Mouse (Mus musculus) MEL (cell line): ENCODE measurements around the gene Ogfod2. TPM values are rescaled to one million over a fixed set of nuclear protein-coding genes. Genes with fewer than 3 reads are reported as not detected.

Experiments
- DNase-seq: peaks from one replicate; pipeline ENCODE4 v3.0.0; 2011; ENCODE audit warnings: low read depth, low spot score
- H3K27ac ChIP-seq: 2 replicates; pipeline ENCODE4 v1.5.1; 2012; ENCODE audit warnings: low read depth, mild to moderate bottlenecking, control low read depth, low read length, moderate library complexity; ENCODE audit not compliant: control insufficient read depth
- H3K27me3 ChIP-seq, 2 experiments: fragments of 150-350 bp in 1 of 2; sonication (generic) in 1 of 2; 2 replicates each; pipeline ENCODE4 v1.6.1; 2012; ENCODE audit warnings: low read length in 2 of 2, mild to moderate bottlenecking in 2 of 2, improper control_type of control experiment in 1 of 2, moderate library complexity in 1 of 2; ENCODE audit not compliant: insufficient read depth in 2 of 2, control insufficient read depth in 1 of 2
- H3K36me3 ChIP-seq, 2 experiments: 2 replicates each; pipeline ENCODE4 v1.6.1; 2012 to 2014; ENCODE audit warnings: low read length in 2 of 2, improper control_type of control experiment in 1 of 2, inconsistent platforms in 1 of 2, mild to moderate bottlenecking in 1 of 2; ENCODE audit not compliant: insufficient read depth in 2 of 2, control insufficient read depth in 1 of 2
- H3K4me1 ChIP-seq, 2 experiments: fragments of 150-350 bp in 1 of 2; sonication (generic) in 1 of 2; 2 replicates each; pipeline ENCODE4 v1.6.1; 2012; ENCODE audit warnings: low read length in 2 of 2, improper control_type of control experiment in 1 of 2, mild to moderate bottlenecking in 1 of 2; ENCODE audit not compliant: insufficient read depth in 2 of 2, control insufficient read depth in 1 of 2
- H3K4me3 ChIP-seq, 2 experiments: fragments of 150-350 bp in 1 of 2; sonication (generic) in 1 of 2; 2 replicates each; pipeline ENCODE4 v1.5.1; 2012; ENCODE audit warnings: low read depth in 2 of 2, low read length in 2 of 2, mild to moderate bottlenecking in 2 of 2, moderate library complexity in 2 of 2, control low read depth in 1 of 2, improper control_type of control experiment in 1 of 2; ENCODE audit not compliant: control insufficient read depth in 1 of 2, insufficient read depth in 1 of 2
- H3K79me2 ChIP-seq: 2 replicates; pipeline ENCODE4 v1.6.1; 2012; ENCODE audit warnings: mild to moderate bottlenecking, low read length, moderate library complexity; ENCODE audit not compliant: control insufficient read depth, poor library complexity, insufficient read depth
- H3K9ac ChIP-seq: 2 replicates; pipeline ENCODE4 v1.6.1; 2012; ENCODE audit warnings: low read depth, mild to moderate bottlenecking, control low read depth, low read length, moderate library complexity; ENCODE audit not compliant: control insufficient read depth, poor library complexity, severe bottlenecking
- H3K9me3 ChIP-seq: fragments of 150-350 bp; sonication (generic); replicated peaks from 2 replicates; pipeline ENCODE4 v1.6.1; 2012; ENCODE audit warnings: mild to moderate bottlenecking, low read length, improper control_type of control experiment, moderate library complexity; ENCODE audit not compliant: insufficient read depth
- BHLHE40 ChIP-seq: IDR thresholded peaks from 2 replicates; pipeline ENCODE4 v1.6.1; 2012; ENCODE audit warnings: low read depth, mild to moderate bottlenecking, inconsistent platforms, low read length, improper control_type of control experiment, borderline replicate concordance
- CHD1 ChIP-seq: IDR thresholded peaks from 2 replicates; pipeline ENCODE4 v1.6.1; 2012; ENCODE audit warnings: low read depth, mild to moderate bottlenecking, inconsistent platforms, low read length, improper control_type of control experiment
- CHD2 ChIP-seq: IDR thresholded peaks from 2 replicates; pipeline ENCODE4 v1.6.1; 2011; ENCODE audit warnings: low read length, improper control_type of control experiment
- CTCF ChIP-seq, 3 experiments: IDR thresholded peaks in 2 of 3; conservative IDR thresholded peaks in 1 of 3; 2 replicates each; pipeline ENCODE4 v1.5.1; 2011 to 2012; ENCODE audit warnings: low read length in 3 of 3, low read depth in 2 of 3, mild to moderate bottlenecking in 2 of 3, improper control_type of control experiment in 1 of 3, inconsistent platforms in 1 of 3, mixed read lengths in 1 of 3, moderate library complexity in 1 of 3; ENCODE audit not compliant: control insufficient read depth in 1 of 3, insufficient read depth in 1 of 3, poor library complexity in 1 of 3, severe bottlenecking in 1 of 3
- E2F4 ChIP-seq: IDR thresholded peaks from 2 replicates; pipeline ENCODE4 v1.6.1; 2011; ENCODE audit warnings: low read depth, low read length, improper control_type of control experiment, borderline replicate concordance
- ELF1 ChIP-seq: IDR thresholded peaks from 2 replicates; pipeline ENCODE4 v1.6.1; 2014; ENCODE audit warnings: low read depth, mild to moderate bottlenecking, inconsistent platforms, low read length, improper control_type of control experiment, moderate library complexity
- EP300 ChIP-seq, 2 experiments: IDR thresholded peaks; 2 replicates each; pipeline ENCODE4 v1.6.1; 2011; ENCODE audit warnings: improper control_type of control experiment in 2 of 2, low read length in 2 of 2, low read depth in 1 of 2, mild to moderate bottlenecking in 1 of 2
- ETS1 ChIP-seq: IDR thresholded peaks from 2 replicates; pipeline ENCODE4 v1.6.1; 2012; ENCODE audit warnings: low read depth, mild to moderate bottlenecking, inconsistent platforms, low read length, improper control_type of control experiment, moderate library complexity
- GABPA ChIP-seq: IDR thresholded peaks from 2 replicates; pipeline ENCODE4 v1.6.1; 2012; ENCODE audit warnings: low read depth, mild to moderate bottlenecking, inconsistent platforms, low read length, improper control_type of control experiment, moderate library complexity
- GATA1 ChIP-seq: IDR thresholded peaks from 2 replicates; pipeline ENCODE4 v1.6.1; 2011; ENCODE audit warnings: low read depth, low read length, improper control_type of control experiment
- HCFC1 ChIP-seq: IDR thresholded peaks from 2 replicates; pipeline ENCODE4 v1.6.1; 2012; ENCODE audit warnings: low read depth, mild to moderate bottlenecking, inconsistent platforms, low read length, improper control_type of control experiment, moderate library complexity
- JUND ChIP-seq: IDR thresholded peaks from 2 replicates; pipeline ENCODE4 v1.6.1; 2011; ENCODE audit warnings: low read depth, mild to moderate bottlenecking, improper control_type of control experiment, low read length
- MAX ChIP-seq: IDR thresholded peaks from 2 replicates; pipeline ENCODE4 v1.6.1; 2011; ENCODE audit warnings: low read length, improper control_type of control experiment
- MEF2A ChIP-seq: IDR thresholded peaks from 2 replicates; pipeline ENCODE4 v1.6.1; 2014; ENCODE audit warnings: low read depth, mild to moderate bottlenecking, inconsistent platforms, low read length, improper control_type of control experiment; ENCODE audit not compliant: poor library complexity, insufficient replicate concordance, severe bottlenecking; ENCODE audit errors: extremely low read depth
- MYB ChIP-seq: IDR thresholded peaks from 2 replicates; pipeline ENCODE4 v1.6.1; 2011; ENCODE audit warnings: mild to moderate bottlenecking, low read depth, low read length, improper control_type of control experiment
- NELFE ChIP-seq: IDR thresholded peaks from 2 replicates; pipeline ENCODE4 v1.6.1; 2011; ENCODE audit warnings: low read depth, low read length, improper control_type of control experiment
- NRF1 ChIP-seq: IDR thresholded peaks from 2 replicates; pipeline ENCODE4 v1.6.1; 2014; ENCODE audit warnings: low read depth, mild to moderate bottlenecking, inconsistent platforms, low read length, improper control_type of control experiment, moderate library complexity; ENCODE audit not compliant: poor library complexity, insufficient read depth, severe bottlenecking
- POLR2AphosphoS2 ChIP-seq: IDR thresholded peaks from 2 replicates; pipeline ENCODE4 v1.6.1; 2011; ENCODE audit warnings: low read length, improper control_type of control experiment
- POLR2AphosphoS5 ChIP-seq: IDR thresholded peaks from 2 replicates; pipeline ENCODE4 v1.6.1; 2012; ENCODE audit warnings: low read depth, borderline replicate concordance, mild to moderate bottlenecking, inconsistent platforms, low read length, moderate library complexity, mixed read lengths
- RAD21 ChIP-seq: IDR thresholded peaks from 2 replicates; pipeline ENCODE4 v1.6.1; 2011; ENCODE audit warnings: mild to moderate bottlenecking, low read depth, low read length, improper control_type of control experiment
- SMC3 ChIP-seq: IDR thresholded peaks from 2 replicates; pipeline ENCODE4 v1.6.1; 2011; ENCODE audit warnings: low read depth, low read length, improper control_type of control experiment
- TBP ChIP-seq: IDR thresholded peaks from 2 replicates; pipeline ENCODE4 v1.8.0; 2011; ENCODE audit warnings: low read depth, low read length, improper control_type of control experiment
- USF1 ChIP-seq: IDR thresholded peaks from 2 replicates; pipeline ENCODE4 v1.6.1; 2014; ENCODE audit warnings: low read depth, mild to moderate bottlenecking, inconsistent platforms, low read length, improper control_type of control experiment, moderate library complexity
- ZKSCAN1 ChIP-seq: IDR thresholded peaks from 2 replicates; pipeline ENCODE4 v1.6.1; 2012; ENCODE audit warnings: low read depth, mild to moderate bottlenecking, inconsistent platforms, low read length, improper control_type of control experiment, moderate library complexity
- ZMIZ1 ChIP-seq: IDR thresholded peaks from 2 replicates; pipeline ENCODE4 v1.6.1; 2012; ENCODE audit warnings: low read depth, mild to moderate bottlenecking, inconsistent platforms, low read length, improper control_type of control experiment, moderate library complexity
- ZNF384 ChIP-seq: IDR thresholded peaks from 2 replicates; pipeline ENCODE4 v1.6.1; 2012; ENCODE audit warnings: low read depth, mild to moderate bottlenecking, inconsistent platforms, low read length, improper control_type of control experiment
- polyA plus RNA-seq, 2 experiments: library from polyadenylated mRNA; stranded (reverse) in 1 of 2; unstranded in 1 of 2; fragments of >175 nt in 1 of 2; fragments of >200 nt in 1 of 2; gene quantifications; 2 replicates each; pipeline versions ENCODE4 v1.2.1 to v1.2.4; 2012; ENCODE audit warnings: low replicate concordance in 2 of 2, low read depth in 1 of 2; ENCODE audit not compliant: insufficient read length in 2 of 2, insufficient read depth in 1 of 2, missing spikeins in 1 of 2
- total RNA-seq: library from RNA; depleted of rRNA; stranded (reverse); fragments of 300-350 nt; gene quantifications from 2 replicates; pipeline ENCODE4 v1.2.3, GENCODE M21; 2012

The Ogfod2 gene
- total and polyA plus RNA-seq, 3 experiments, result 39.8 to 51.2 TPM; not detected in 1

- TF ChIP-seq ZKSCAN1 (no peak), JUND (no peak), SMC3 (no peak), CTCF (IDR thresholded peaks at IDR 0.05 in 2 of 3, conservative IDR thresholded peaks at IDR 0.05 in 1 of 3; ENCODE audit: control insufficient read depth in 1 of 3, insufficient read depth in 1 of 3, low read depth in 2 of 3, low read length in 3 of 3, poor library complexity in 1 of 3, severe bottlenecking in 1 of 3) (no peak), MAX (no peak), EP300 (IDR thresholded peaks at IDR 0.05; ENCODE audit: low read depth in 1 of 2, low read length in 2 of 2) (no peak), ZNF384 (no peak), MYB (no peak), HCFC1 (peak; percentile 47; the same call in 1 of the 2 replicates), BHLHE40 (no peak), POLR2AphosphoS5 (no peak), CHD2 (no peak), CHD1 (no peak), USF1 (no peak), MEF2A (no peak), ZMIZ1 (peak; percentile 48; the same call in 1 of the 2 replicates), GATA1 (no peak), E2F4 (no peak), NELFE (no peak), RAD21 (no peak), ETS1 (no peak), GABPA (no peak), TBP (0 out of 2 replicates have a peak, but pooled peaks have one; percentile 13), NRF1 (no peak), POLR2AphosphoS2 (peak; percentile 97)
Observed at GRCm38 (mm10) chr5:124095596-124096232, 16.4 kb upstream of the Ogfod2 start, which contains the start of gene Abcb9 (continued).

- H3K27me3 ChIP-seq, result no peaks in the 10 kb centered on the region
- TF ChIP-seq GABPA (no peak), EP300 (IDR thresholded peaks at IDR 0.05; ENCODE audit: low read depth in 1 of 2, low read length in 2 of 2) (no peak), CHD1 (no peak), ELF1 (no peak), ZMIZ1 (peak; percentile 63), POLR2AphosphoS2 (no peak), SMC3 (0 out of 2 replicates have a peak, but pooled peaks have one; percentile 1), POLR2AphosphoS5 (peak; percentile 96; the same call in 1 of the 2 replicates)
- TF ChIP-seq, all 39 proteins: peak for 3
- H3K4me3 ChIP-seq, result no peak overlapping the region
- no peak overlapping the region for H3K9ac ChIP-seq
- H3K27ac ChIP-seq, result no peak overlapping the region
- no peaks in the 10 kb centered on the region; the same call in 1 of the 2 replicates for H3K79me2 ChIP-seq
- no peaks in the 10 kb centered on the region for H3K9me3 ChIP-seq
- H3K4me1 ChIP-seq, result peaks cover 0 to 4% of the 10 kb centered on the region in 2 experiments; a peak in 2 of 4 replicates
- H3K36me3 ChIP-seq, result no peaks in the 10 kb centered on the region; a peak in 2 of 4 replicates
- DNase-seq, result no peak
Observed at GRCm38 (mm10) chr5:124098923-124099322, 13.2 kb upstream of the Ogfod2 start.
